Mouse (Mus musculus) erythroblast, embryonic 14.5 days (primary cell): Measurements from ENCODE around the gene Brsk2. TPM values are rescaled to one million over a fixed set of nuclear protein-coding genes. Genes with fewer than 3 reads are reported as not detected.

Experiments used
- H3K27me3 ChIP-seq: 2 replicates; pipeline ENCODE4 v1.6.1; 2012; ENCODE audit warnings: inconsistent platforms; ENCODE audit not compliant: control insufficient read depth
- H3K36me3 ChIP-seq: 2 replicates; pipeline ENCODE4 v1.6.1; 2012; ENCODE audit warnings: mild to moderate bottlenecking, inconsistent platforms; ENCODE audit not compliant: control insufficient read depth
- H3K4me1 ChIP-seq: 2 replicates; pipeline ENCODE4 v1.6.1; 2012; ENCODE audit warnings: inconsistent platforms; ENCODE audit not compliant: control insufficient read depth
- H3K4me3 ChIP-seq: replicated peaks from 2 replicates; pipeline ENCODE3; 2012; ENCODE audit warnings: moderate library complexity, mild to moderate bottlenecking, inconsistent platforms
- H3K9me3 ChIP-seq: 2 replicates; pipeline ENCODE4 v1.6.1; 2012; ENCODE audit warnings: low read length, inconsistent platforms, mixed read lengths; ENCODE audit not compliant: control insufficient read depth
- GATA1 ChIP-seq: IDR thresholded peaks from 2 replicates; pipeline ENCODE4 v1.6.1; 2012; ENCODE audit warnings: low read length, inconsistent platforms, mixed read lengths
- TAL1 ChIP-seq: IDR thresholded peaks from 3 replicates; pipeline ENCODE4 v1.6.1; 2012; ENCODE audit warnings: low read length, inconsistent platforms, mixed read lengths
- polyA plus RNA-seq: library from polyadenylated mRNA; stranded (reverse); fragments of >175 nt; gene quantifications from 2 replicates; pipeline ENCODE4 v1.2.3, GENCODE M21; 2012

The Brsk2 gene
- polyA plus RNA-seq, 1 experiment: 0.02 TPM

DNA sequence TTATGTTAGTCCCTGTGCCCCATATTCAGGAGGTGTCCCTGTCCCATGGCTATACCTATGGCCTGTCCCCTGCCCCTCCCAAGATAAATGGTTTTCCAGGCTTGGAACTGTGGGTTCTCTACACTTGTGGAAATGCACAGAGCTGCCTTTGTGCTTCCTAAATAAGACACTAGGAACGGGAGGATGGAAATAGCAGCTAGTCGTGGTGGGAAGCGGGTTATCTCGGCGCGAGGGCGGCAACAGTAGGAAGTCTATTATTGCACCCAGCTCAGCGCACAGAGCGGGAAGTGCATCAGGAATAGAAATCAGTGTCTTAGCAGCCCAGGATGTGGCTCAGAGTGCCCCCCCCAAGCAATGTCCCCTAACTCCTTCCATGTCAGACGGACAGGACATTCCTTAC, 20.9 kb upstream of the Brsk2 start:
- peaks cover 2% of the 10 kb centered on the region; the same call in 1 of the 2 replicates for H3K27me3 ChIP-seq
- H3K4me1 ChIP-seq: no peaks in the 10 kb centered on the region
- no peaks in the 10 kb centered on the region for H3K36me3 ChIP-seq
- H3K9me3 ChIP-seq: no peaks in the 10 kb centered on the region
- no peak overlapping the region for H3K4me3 ChIP-seq
- TF ChIP-seq TAL1 (no peak), GATA1 (no peak)

DNA sequence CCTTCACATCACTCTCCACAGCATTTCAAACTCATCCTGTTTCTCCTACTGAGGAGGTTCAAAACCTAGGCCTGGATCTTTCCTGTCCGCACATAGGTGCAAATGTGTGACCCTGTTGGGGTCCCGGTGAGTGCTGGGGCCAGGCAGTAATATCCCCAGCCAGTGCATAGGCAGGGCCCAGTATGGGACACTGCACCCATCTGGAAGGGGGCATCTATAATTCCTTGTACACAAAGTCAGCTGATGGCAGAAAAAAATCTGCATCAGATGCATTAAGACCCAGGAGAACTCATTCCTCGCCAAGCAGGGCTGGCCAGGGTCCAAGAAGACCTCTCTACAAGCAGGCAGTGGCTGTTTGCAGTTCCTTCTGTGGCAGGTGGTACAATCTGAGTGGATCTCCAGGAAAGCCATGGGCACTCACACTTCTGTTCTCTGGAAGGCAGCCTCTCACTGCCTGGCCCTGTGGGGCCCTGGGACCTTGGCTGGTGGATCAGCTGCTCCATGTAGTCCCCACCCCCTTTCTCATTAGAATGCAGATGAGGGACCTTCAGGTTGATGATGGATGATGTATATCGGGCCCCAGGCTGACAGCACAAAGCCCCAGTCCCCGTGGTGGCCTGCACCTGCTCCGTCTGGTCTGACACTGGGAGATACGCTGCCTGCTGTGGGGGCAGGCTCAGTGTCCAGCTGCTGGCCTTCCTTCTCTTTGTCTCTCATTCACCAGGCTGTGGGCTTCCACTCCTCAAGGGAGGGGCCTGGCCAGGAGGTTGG, 15.2 kb upstream of the Brsk2 start:
- no peaks in the 10 kb centered on the region for H3K36me3 ChIP-seq
- no peaks in the 10 kb centered on the region for H3K4me1 ChIP-seq
- no peak overlapping the region for H3K4me3 ChIP-seq
- TF ChIP-seq TAL1 (no peak), GATA1 (no peak)
- H3K27me3 ChIP-seq: peaks cover 4% of the 10 kb centered on the region
- H3K9me3 ChIP-seq: no peaks in the 10 kb centered on the region

DNA sequence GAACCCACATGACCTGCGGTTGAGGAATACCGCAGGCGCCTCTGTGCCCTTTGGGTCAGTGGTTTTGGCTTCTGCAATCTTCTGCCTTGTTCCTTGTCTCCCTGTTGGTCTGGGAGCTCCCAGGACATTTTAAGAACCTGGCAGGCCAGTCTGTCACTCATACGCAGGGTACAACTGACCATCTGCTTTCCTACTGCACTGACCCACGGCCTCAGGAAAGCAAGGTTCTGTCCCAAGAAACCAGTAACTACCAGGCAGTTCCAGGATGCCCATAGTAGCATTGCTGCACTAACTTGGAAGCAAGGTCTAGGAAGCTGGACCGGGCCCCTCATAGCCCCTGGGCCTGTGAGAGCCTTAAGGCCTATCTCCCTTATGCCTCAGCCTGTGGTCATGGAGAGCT, 14.6 kb upstream of the Brsk2 start:
- no peak overlapping the region for H3K4me3 ChIP-seq
- H3K27me3 ChIP-seq: peaks cover 8% of the 10 kb centered on the region
- H3K9me3 ChIP-seq: no peaks in the 10 kb centered on the region
- H3K36me3 ChIP-seq: no peaks in the 10 kb centered on the region
- H3K4me1 ChIP-seq: no peaks in the 10 kb centered on the region
- TF ChIP-seq GATA1: no peak
- TF ChIP-seq TAL1: no peak

DNA sequence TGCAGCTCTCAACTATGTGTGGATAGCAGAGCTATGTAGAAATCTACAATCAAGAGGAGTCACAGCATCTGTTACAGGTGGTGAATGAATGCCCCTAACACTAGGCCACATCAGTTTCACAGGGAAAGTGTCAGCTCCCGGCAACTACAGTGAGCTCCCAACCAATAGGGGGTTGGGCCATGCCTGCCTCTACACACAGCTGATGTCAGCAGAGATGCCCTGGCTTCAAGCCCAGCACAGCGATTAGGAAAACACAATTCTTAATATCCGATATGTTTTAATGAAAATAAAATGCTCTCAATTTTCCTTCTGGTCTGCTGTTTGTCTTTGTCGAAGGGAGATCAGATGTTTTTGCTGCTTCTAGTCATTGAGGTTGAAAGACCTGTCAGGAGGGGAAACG, 6.1 kb upstream of the Brsk2 start:
- no peak overlapping the region for H3K4me3 ChIP-seq
- H3K36me3 ChIP-seq: no peaks in the 10 kb centered on the region
- H3K4me1 ChIP-seq: no peaks in the 10 kb centered on the region
- H3K27me3 ChIP-seq: peaks cover 32% of the 10 kb centered on the region
- TF ChIP-seq TAL1 (no peak), GATA1 (no peak)
- no peaks in the 10 kb centered on the region for H3K9me3 ChIP-seq

DNA sequence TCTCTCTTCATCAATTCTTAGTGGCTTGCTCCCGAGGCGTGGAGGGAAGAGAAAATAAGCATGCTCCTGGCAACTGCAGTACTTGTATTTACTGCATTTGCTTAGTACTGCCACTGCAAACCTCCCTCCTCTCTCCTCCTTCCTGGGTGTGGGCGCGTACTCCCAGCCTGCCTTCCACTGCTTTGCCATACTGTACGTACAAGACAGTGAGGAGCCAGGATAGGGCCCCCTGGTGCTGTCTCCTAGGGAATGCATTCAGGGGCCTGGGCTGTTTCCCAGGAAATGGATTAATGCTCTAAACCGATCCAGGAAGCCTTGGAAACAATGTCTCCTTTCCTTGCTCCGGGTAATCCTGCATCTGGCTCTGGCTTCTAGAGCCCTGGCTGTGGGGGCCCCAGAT, 3.6 kb upstream of the Brsk2 start:
- Histone ChIP-seq H3K27me3 (peaks cover 54% of the 10 kb centered on the region), H3K4me3 (no peak overlapping the region), H3K9me3 (no peaks in the 10 kb centered on the region), H3K4me1 (no peaks in the 10 kb centered on the region; the same call in 1 of the 2 replicates), H3K36me3 (no peaks in the 10 kb centered on the region)
- TF ChIP-seq GATA1: no peak

DNA sequence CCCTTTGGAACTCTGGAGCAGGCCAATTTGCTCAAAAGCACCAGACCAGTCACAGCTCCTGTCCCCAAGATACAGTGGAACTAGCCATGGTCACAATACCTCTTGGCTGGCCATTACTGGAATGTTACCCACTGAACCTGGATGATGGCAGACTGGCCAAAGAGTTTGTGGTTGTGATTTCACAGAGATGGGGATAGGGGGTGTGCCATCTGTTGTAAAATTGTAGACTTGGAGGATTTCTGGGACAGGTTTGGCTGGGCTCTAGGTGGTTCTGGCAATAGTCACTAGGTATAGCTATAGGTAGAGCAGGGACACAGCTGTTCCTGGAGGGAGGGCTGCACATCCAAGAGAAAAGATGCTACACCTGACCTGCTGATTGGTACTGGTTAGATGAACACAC, 2.0 kb upstream of the Brsk2 start:
- H3K36me3 ChIP-seq: no peaks in the 10 kb centered on the region
- H3K4me1 ChIP-seq: no peaks in the 10 kb centered on the region; the same call in 1 of the 2 replicates
- peaks cover 69% of the 10 kb centered on the region for H3K27me3 ChIP-seq
- H3K4me3 ChIP-seq: no peak overlapping the region
- H3K9me3 ChIP-seq: peaks cover 5% of the 10 kb centered on the region
- TF ChIP-seq TAL1 (no peak), GATA1 (no peak)

DNA sequence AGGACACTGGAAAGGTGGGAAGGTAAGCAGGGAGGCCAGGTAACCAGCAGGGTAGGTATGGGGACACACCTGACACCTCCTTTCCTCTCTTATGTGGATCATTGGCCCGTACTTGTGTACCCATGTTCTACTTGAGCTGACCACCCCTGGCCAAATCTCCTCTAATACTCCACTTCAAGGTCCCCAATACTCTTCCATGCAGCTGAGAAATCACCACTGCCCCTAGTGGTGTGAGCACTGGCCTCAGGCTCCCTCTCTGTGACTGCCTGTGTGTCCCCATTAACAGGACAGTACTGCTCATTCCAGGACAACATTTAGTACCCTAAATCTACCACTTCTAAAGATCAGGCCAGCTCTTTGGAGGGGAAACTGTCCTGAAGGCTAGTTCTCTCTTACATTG, 1.5 kb upstream of the Brsk2 start:
- Histone ChIP-seq H3K9me3 (peaks cover 5% of the 10 kb centered on the region), H3K4me1 (no peaks in the 10 kb centered on the region; the same call in 1 of the 2 replicates), H3K27me3 (peaks cover 75% of the 10 kb centered on the region), H3K36me3 (no peaks in the 10 kb centered on the region), H3K4me3 (no peak overlapping the region)
- TF ChIP-seq GATA1: no peak
- TF ChIP-seq TAL1: no peak

DNA sequence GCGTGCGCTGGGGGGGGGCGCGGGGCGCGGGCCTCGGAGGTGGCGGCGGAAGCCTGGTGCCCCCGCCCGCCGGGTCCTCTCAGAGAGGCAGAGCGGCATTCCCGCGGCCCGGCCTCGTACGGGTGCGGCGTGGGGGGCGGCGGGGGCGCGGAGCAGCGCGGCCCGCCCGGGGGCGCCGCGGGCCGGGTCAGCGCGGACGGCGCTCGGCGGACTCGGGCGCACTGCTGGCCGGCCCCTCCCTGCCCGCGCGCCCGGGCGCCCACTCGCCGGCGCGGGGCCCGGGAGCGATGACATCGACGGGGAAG, 200 bp downstream of the Brsk2 start:
- TF ChIP-seq TAL1: no peak
- no peak for TF ChIP-seq GATA1
- Histone ChIP-seq H3K9me3 (peaks cover 5% of the 10 kb centered on the region), H3K27me3 (peaks cover 82% of the 10 kb centered on the region), H3K4me3 (no peak overlapping the region), H3K36me3 (no peaks in the 10 kb centered on the region), H3K4me1 (no peaks in the 10 kb centered on the region; the same call in 1 of the 2 replicates)

DNA sequence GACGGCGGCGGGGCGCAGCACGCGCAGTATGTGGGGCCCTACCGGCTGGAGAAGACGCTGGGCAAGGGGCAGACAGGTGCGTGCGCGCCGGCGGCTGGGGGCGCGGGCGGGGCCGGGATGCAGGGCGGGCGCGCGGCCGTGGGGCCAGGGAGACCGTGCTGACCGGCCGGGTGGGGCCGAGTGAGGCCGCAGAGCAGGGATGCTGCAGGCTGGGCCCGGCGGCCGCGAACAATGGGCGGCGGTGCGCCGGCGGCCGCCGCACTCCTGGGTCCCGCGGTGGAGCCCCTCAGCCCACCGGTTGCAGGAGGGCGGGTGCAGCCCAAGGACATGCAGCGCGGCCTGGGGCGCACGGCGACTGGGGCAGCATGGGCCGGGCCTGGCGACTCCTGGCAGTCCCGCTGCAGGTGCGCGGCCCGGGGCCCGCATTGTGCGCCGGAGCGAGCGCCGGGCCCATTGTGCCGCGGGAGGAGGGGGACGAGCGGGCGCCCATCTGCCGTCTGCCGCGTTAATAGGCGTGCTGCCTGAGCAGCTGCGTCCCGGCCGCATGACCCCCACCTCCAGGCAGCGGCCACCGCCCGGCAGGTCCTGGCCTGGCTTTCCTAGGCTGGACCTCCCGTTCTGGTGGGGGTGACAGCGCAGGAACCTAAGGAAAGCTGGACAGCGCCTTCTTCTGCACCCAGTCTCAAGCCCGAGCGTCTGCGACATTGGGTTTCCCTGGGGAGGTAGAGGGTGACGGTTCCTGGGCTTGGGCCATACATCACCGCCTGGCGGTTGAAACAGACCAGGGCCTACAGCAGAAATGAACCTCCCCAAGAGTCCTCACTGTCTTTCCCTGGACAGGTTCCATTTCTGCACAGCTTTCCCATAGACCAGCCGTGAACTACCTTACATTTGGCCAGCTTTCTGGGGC, 808 bp downstream of the Brsk2 start:
- Histone ChIP-seq H3K36me3 (no peaks in the 10 kb centered on the region), H3K4me3 (no peak overlapping the region), H3K9me3 (peaks cover 5% of the 10 kb centered on the region), H3K4me1 (no peaks in the 10 kb centered on the region; the same call in 1 of the 2 replicates), H3K27me3 (peaks cover 82% of the 10 kb centered on the region)
- TF ChIP-seq TAL1: no peak
- TF ChIP-seq GATA1: no peak
